20 mouse cellular contexts compared by ENCODE assay signal in genomic region chr6:111057798-111058197, GRCm38 (mm10).
A peak's percentile ranks its signal among the peaks of the same experiment; 100 is the strongest.
DNase-seq lines count a peak whose midpoint lies in the region; ATAC-seq and TF ChIP-seq lines count a peak whose summit lies in the region.
"Had no signal": no experiment of that assay in that cellular context is flagged by ENCODE, and none has a peak within 500 bp of the region (broad histone marks: within the 10 kb centered on the region; RNA-seq: fewer than 3 reads in every experiment).

No protein-coding gene starts in this region.

- ATAC-seq in kidney, postnatal 0 days (replicated peaks; ENCODE audit: low FRiP score, low read depth), result no peak
- ATAC-seq in kidney, embryonic 16.5 days (ENCODE audit: low FRiP score, low TSS enrichment), result no peak
- ATAC-seq in lung, postnatal 0 days, result no peak
- no peak for ATAC-seq in stomach, postnatal 0 days (ENCODE audit: low FRiP score, low TSS enrichment)
- ATAC-seq: forebrain, embryonic 15.5 days had no signal

- H3K9ac ChIP-seq in kidney, postnatal 0 days (ENCODE audit: low read depth, low read length), result no peak overlapping the region
- H3K9ac ChIP-seq in kidney, embryonic 16.5 days (replicated peaks; ENCODE audit: low read length), result no peak overlapping the region
- no peak overlapping the region for H3K9ac ChIP-seq in lung, postnatal 0 days (replicated peaks; ENCODE audit: low read depth)
- H3K9ac ChIP-seq in stomach, postnatal 0 days (ENCODE audit: low read length), result no peak overlapping the region
- H3K9ac ChIP-seq: embryonic facial prominence, embryonic 13.5 days; forebrain, embryonic 15.5 days; heart, embryonic 12.5 days; hindbrain, embryonic 15.5 days; liver, embryonic 14.5 days; neural tube, embryonic 15.5 days had no signal

- no peaks in the 10 kb centered on the region for H3K9me3 ChIP-seq in kidney, postnatal 0 days (replicated peaks; ENCODE audit: low read length)
- no peaks in the 10 kb centered on the region for H3K9me3 ChIP-seq in kidney, embryonic 16.5 days (ENCODE audit: low read length)
- no peaks in the 10 kb centered on the region for H3K9me3 ChIP-seq in lung, postnatal 0 days (ENCODE audit: low read length)
- H3K9me3 ChIP-seq in stomach, postnatal 0 days (ENCODE audit: control insufficient read depth, low read length), result no peaks in the 10 kb centered on the region
- H3K9me3 ChIP-seq: embryonic facial prominence, embryonic 13.5 days; forebrain, embryonic 15.5 days; heart, embryonic 12.5 days; hindbrain, embryonic 15.5 days; neural tube, embryonic 15.5 days had no signal

- 88% methylated on average over 3 of the region's 3 CpGs for WGBS in kidney, postnatal 0 days
- 84% methylated on average over 3 of the region's 3 CpGs for WGBS in kidney, embryonic 16.5 days
- 78% methylated on average over 3 of the region's 3 CpGs for WGBS in lung, postnatal 0 days
- WGBS in stomach, postnatal 0 days, result 83% methylated on average over 3 of the region's 3 CpGs

- H3K27me3 ChIP-seq in kidney, postnatal 0 days (ENCODE audit: insufficient read depth, low read length), result no peaks in the 10 kb centered on the region
- H3K27me3 ChIP-seq in kidney, embryonic 16.5 days (ENCODE audit: insufficient read depth, low read length), result no peaks in the 10 kb centered on the region
- no peaks in the 10 kb centered on the region for H3K27me3 ChIP-seq in lung, postnatal 0 days (replicated peaks; ENCODE audit: insufficient read depth, low read length)
- H3K27me3 ChIP-seq in stomach, postnatal 0 days (ENCODE audit: control insufficient read depth, insufficient read depth, low read length), result no peaks in the 10 kb centered on the region
- H3K27me3 ChIP-seq: CH12.LX; embryonic facial prominence, embryonic 13.5 days; forebrain, embryonic 15.5 days; heart, embryonic 12.5 days; hindbrain, embryonic 15.5 days; megakaryocyte, embryonic 14.5 days; neural tube, embryonic 15.5 days had no signal

- H3K4me2 ChIP-seq in kidney, postnatal 0 days (ENCODE audit: low read length), result no peak overlapping the region
- H3K4me2 ChIP-seq in kidney, embryonic 16.5 days (replicated peaks; ENCODE audit: low read depth, low read length), result no peak overlapping the region
- no peak overlapping the region for H3K4me2 ChIP-seq in lung, postnatal 0 days (replicated peaks; ENCODE audit: low read depth, low read length)
- H3K4me2 ChIP-seq in stomach, postnatal 0 days (replicated peaks; ENCODE audit: low read depth), result no peak overlapping the region
- H3K4me2 ChIP-seq: embryonic facial prominence, embryonic 13.5 days; forebrain, embryonic 15.5 days; heart, embryonic 12.5 days; hindbrain, embryonic 15.5 days; neural tube, embryonic 15.5 days had no signal

- H3K4me3 ChIP-seq in gastrocnemius, adult 2 months, result no peak overlapping the region
- H3K4me3 ChIP-seq in kidney, postnatal 0 days (replicated peaks; ENCODE audit: low read depth, low read length), result no peak overlapping the region
- H3K4me3 ChIP-seq in kidney, embryonic 16.5 days (ENCODE audit: low read length), result no peak overlapping the region
- no peak overlapping the region for H3K4me3 ChIP-seq in lung, postnatal 0 days (ENCODE audit: low read depth, low read length)
- H3K4me3 ChIP-seq in stomach, postnatal 0 days (ENCODE audit: low read depth, low read length), result no peak overlapping the region
- H3K4me3 ChIP-seq: embryonic facial prominence, embryonic 13.5 days; forebrain, embryonic 15.5 days; heart, embryonic 12.5 days; hindbrain, embryonic 15.5 days; megakaryocyte, embryonic 14.5 days; neural tube, embryonic 15.5 days had no signal

- no peak for TF ChIP-seq EP300 in lung, postnatal 0 days (IDR thresholded peaks at IDR 0.05)
- no peak for TF ChIP-seq EP300 in stomach, postnatal 0 days (optimal IDR thresholded peaks at IDR 0.05)

- no peak for DNase-seq in gastrocnemius, adult 2 months
- DNase-seq in gastrocnemius, adult 18-20 months (ENCODE audit: low spot score), result no peak
- no peak for DNase-seq in kidney, postnatal 0 days (ENCODE audit: low spot score)
- no peak for DNase-seq in lung, postnatal 0 days (ENCODE audit: low spot score)
- no peak for DNase-seq in lung, adult 18-20 months
- DNase-seq in stomach, postnatal 0 days (ENCODE audit: low spot score), result no peak
- no peak for DNase-seq in thymus, postnatal 14 days
- DNase-seq: adrenal gland, postnatal 14 days; midbrain, embryonic 14.5 days; spleen, adult 18-20 months; thymus, adult 18-20 months had no signal

- no peaks in the 10 kb centered on the region for H3K36me3 ChIP-seq in kidney, postnatal 0 days (ENCODE audit: insufficient read depth, low read length)
- no peaks in the 10 kb centered on the region for H3K36me3 ChIP-seq in kidney, embryonic 16.5 days (ENCODE audit: insufficient read depth, low read length)
- no peaks in the 10 kb centered on the region for H3K36me3 ChIP-seq in lung, postnatal 0 days (ENCODE audit: insufficient read depth, low read length)
- no peaks in the 10 kb centered on the region for H3K36me3 ChIP-seq in stomach, postnatal 0 days (ENCODE audit: control insufficient read depth, insufficient read depth, low read length)
- H3K36me3 ChIP-seq: embryonic facial prominence, embryonic 13.5 days; forebrain, embryonic 15.5 days; heart, embryonic 12.5 days; hindbrain, embryonic 15.5 days; neural tube, embryonic 15.5 days had no signal

- no peak overlapping the region for H3K27ac ChIP-seq in gastrocnemius, adult 2 months
- H3K27ac ChIP-seq in kidney, postnatal 0 days, result no peak overlapping the region
- no peak overlapping the region for H3K27ac ChIP-seq in kidney, embryonic 16.5 days (ENCODE audit: low read length)
- no peak overlapping the region for H3K27ac ChIP-seq in lung, postnatal 0 days (ENCODE audit: low read length)
- H3K27ac ChIP-seq in stomach, postnatal 0 days (replicated peaks), result no peak overlapping the region
- H3K27ac ChIP-seq: embryonic facial prominence, embryonic 13.5 days; forebrain, embryonic 15.5 days; hindbrain, embryonic 15.5 days; liver, embryonic 14.5 days; neural tube, embryonic 15.5 days had no signal

- intact Hi-C loops in gastrocnemius, adult 2 months (cut with DNase I), result no loop called here

- no peaks in the 10 kb centered on the region for H3K4me1 ChIP-seq in kidney, postnatal 0 days (replicated peaks; ENCODE audit: insufficient read depth, low read length)
- no peaks in the 10 kb centered on the region for H3K4me1 ChIP-seq in kidney, embryonic 16.5 days (ENCODE audit: insufficient read depth, low read length)
- H3K4me1 ChIP-seq in lung, postnatal 0 days (ENCODE audit: insufficient read depth, low read depth, low read length), result no peaks in the 10 kb centered on the region
- H3K4me1 ChIP-seq in stomach, postnatal 0 days (replicated peaks; ENCODE audit: control insufficient read depth, insufficient read depth), result no peaks in the 10 kb centered on the region
- H3K4me1 ChIP-seq: embryonic facial prominence, embryonic 13.5 days; forebrain, embryonic 15.5 days; heart, embryonic 12.5 days; hindbrain, embryonic 15.5 days; megakaryocyte, embryonic 14.5 days; neural tube, embryonic 15.5 days had no signal

- TF ChIP-seq CTCF in gastrocnemius, adult 2 months (IDR thresholded peaks at IDR 0.05), result peak; percentile 30; the same call in 1 of the 2 replicates
- TF ChIP-seq CTCF in kidney, postnatal 0 days (IDR thresholded peaks at IDR 0.05; ENCODE audit: low read depth), result peak; percentile 29; the same call in 1 of the 2 replicates
- 0 out of 2 replicates have a peak, but pooled peaks have one; percentile 6 for TF ChIP-seq CTCF in lung, postnatal 0 days (IDR thresholded peaks at IDR 0.05)
- TF ChIP-seq CTCF in stomach, postnatal 0 days (IDR thresholded peaks at IDR 0.05; ENCODE audit: low read depth), result peak; percentile 33; the same call in 1 of the 2 replicates
